Mouse (Mus musculus) CH12.LX (cell line): ENCODE data around the gene Adgrl3. TPM values are rescaled to one million over a fixed set of nuclear protein-coding genes. Genes with fewer than 3 reads are reported as not detected.

Source experiments
- DNase-seq: peaks from one replicate; pipeline ENCODE4 v3.0.0-alpha.2; 2013; ENCODE audit errors: extremely low read depth
- H3K27ac ChIP-seq: 2 replicates; pipeline ENCODE4 v1.5.1; 2012; ENCODE audit warnings: low read depth, mild to moderate bottlenecking, control low read depth, moderate library complexity; ENCODE audit not compliant: insufficient read depth
- H3K27me3 ChIP-seq: replicated peaks from 2 replicates; pipeline ENCODE3; 2012; ENCODE audit warnings: inconsistent platforms
- H3K36me3 ChIP-seq, 2 experiments: replicated peaks in 1 of 2; 2 replicates each; pipeline versions ENCODE3 to v1.6.1; 2012; ENCODE audit warnings: inconsistent platforms in 1 of 2, low read length in 1 of 2, mild to moderate bottlenecking in 1 of 2, mixed read lengths in 1 of 2, moderate library complexity in 1 of 2; ENCODE audit not compliant: control insufficient read depth in 1 of 2, insufficient read depth in 1 of 2
- H3K4me1 ChIP-seq, 2 experiments: 2 replicates each; pipeline ENCODE4 v1.6.1; 2012; ENCODE audit warnings: inconsistent platforms in 1 of 2, moderate library complexity in 1 of 2; ENCODE audit not compliant: insufficient read depth in 2 of 2, control insufficient read depth in 1 of 2
- H3K4me2 ChIP-seq: 2 replicates; pipeline ENCODE4 v1.6.1; 2012; ENCODE audit warnings: low read depth, mild to moderate bottlenecking, control low read depth; ENCODE audit not compliant: poor library complexity, insufficient read depth, severe bottlenecking
- H3K4me3 ChIP-seq, 3 experiments: fragments of 150-350 bp in 1 of 3; sonication (generic) in 1 of 3; replicated peaks in 1 of 3; 2 replicates each; pipeline versions ENCODE3 to v1.5.1; 2011 to 2012; ENCODE audit warnings: low read depth in 2 of 3, low read length in 2 of 3, mild to moderate bottlenecking in 2 of 3, moderate library complexity in 2 of 3, control low read depth in 1 of 3, improper control_type of control experiment in 1 of 3, inconsistent platforms in 1 of 3, mixed read lengths in 1 of 3; ENCODE audit not compliant: poor library complexity in 1 of 3
- H3K79me2 ChIP-seq: replicated peaks from 2 replicates; pipeline ENCODE4 v1.6.1; 2012; ENCODE audit warnings: mild to moderate bottlenecking, moderate library complexity; ENCODE audit not compliant: control insufficient read depth, poor library complexity, insufficient read depth, severe bottlenecking; ENCODE audit errors: extremely low read depth
- H3K9ac ChIP-seq: 2 replicates; pipeline ENCODE4 v1.6.1; 2012; ENCODE audit warnings: low read depth, mild to moderate bottlenecking, control low read depth, moderate library complexity; ENCODE audit not compliant: insufficient read depth
- H3K9me3 ChIP-seq: replicated peaks from 2 replicates; pipeline ENCODE3; 2012; ENCODE audit warnings: low read length, inconsistent platforms, mixed read lengths
- CHD1 ChIP-seq: IDR thresholded peaks from 2 replicates; pipeline ENCODE4 v1.6.1; 2012; ENCODE audit warnings: low read depth, low read length, improper control_type of control experiment, inconsistent platforms
- CTCF ChIP-seq, 2 experiments: IDR thresholded peaks in 1 of 2; conservative IDR thresholded peaks in 1 of 2; 2 replicates each; pipeline ENCODE4 v1.5.1; 2011 to 2012; ENCODE audit warnings: low read depth in 2 of 2, low read length in 2 of 2, improper control_type of control experiment in 1 of 2, inconsistent platforms in 1 of 2, mild to moderate bottlenecking in 1 of 2, moderate library complexity in 1 of 2
- E2F4 ChIP-seq: IDR thresholded peaks from 2 replicates; pipeline ENCODE4 v1.6.1; 2011; ENCODE audit warnings: low read depth, low read length, improper control_type of control experiment; ENCODE audit not compliant: insufficient replicate concordance
- EP300 ChIP-seq: IDR thresholded peaks from 2 replicates; pipeline ENCODE4 v1.6.1; 2011; ENCODE audit warnings: low read length, improper control_type of control experiment
- GABPA ChIP-seq: IDR thresholded peaks from 2 replicates; pipeline ENCODE4 v1.6.1; 2012; ENCODE audit warnings: low read depth, low read length, improper control_type of control experiment, inconsistent platforms; ENCODE audit not compliant: insufficient replicate concordance
- HCFC1 ChIP-seq: IDR thresholded peaks from 2 replicates; pipeline ENCODE4 v1.6.1; 2012; ENCODE audit warnings: low read depth, mild to moderate bottlenecking, inconsistent platforms, low read length, improper control_type of control experiment
- KAT2A ChIP-seq: IDR thresholded peaks from 2 replicates; pipeline ENCODE4 v1.6.1; 2012; ENCODE audit warnings: low read length, improper control_type of control experiment, inconsistent platforms; ENCODE audit not compliant: insufficient replicate concordance
- MXI1 ChIP-seq: IDR thresholded peaks from 2 replicates; pipeline ENCODE4 v1.6.1; 2011; ENCODE audit warnings: mild to moderate bottlenecking, low read depth, low read length, improper control_type of control experiment
- MYC ChIP-seq: IDR thresholded peaks from 2 replicates; pipeline ENCODE4 v1.6.1; 2011; ENCODE audit warnings: low read depth, mild to moderate bottlenecking, improper control_type of control experiment, low read length
- NELFE ChIP-seq: IDR thresholded peaks from 2 replicates; pipeline ENCODE4 v1.6.1; 2011; ENCODE audit warnings: low read depth, low read length, improper control_type of control experiment
- RCOR1 ChIP-seq: conservative IDR thresholded peaks from 2 replicates; pipeline ENCODE4 v1.6.1; 2012; ENCODE audit warnings: low read depth, mild to moderate bottlenecking, inconsistent platforms, low read length, improper control_type of control experiment
- SIN3A ChIP-seq: IDR thresholded peaks from 2 replicates; pipeline ENCODE4 v1.6.1; 2012; ENCODE audit warnings: low read length, improper control_type of control experiment, inconsistent platforms
- TBP ChIP-seq: conservative IDR thresholded peaks from 2 replicates; pipeline ENCODE4 v1.6.1; 2011; ENCODE audit warnings: low read depth, low read length, improper control_type of control experiment
- USF2 ChIP-seq: conservative IDR thresholded peaks from 2 replicates; pipeline ENCODE4 v1.6.1; 2011; ENCODE audit warnings: low read depth, low read length, improper control_type of control experiment
- dilution Hi-C: fragments of 300-500 bp; cut with MboI; formaldehyde crosslinking; loops from 2 replicates; pipeline ENCODE4 v1.14.3; 2020; ENCODE audit warnings: low sequenced_read_pairs; ENCODE audit not compliant: extremely low pct_unique_long_range_greater_than_20kb, extremely low pct_ligation_motif_present
- in situ Hi-C: fragments of 300-500 bp; cut with MboI; formaldehyde crosslinking; loops from 3 replicates; pipeline ENCODE4 v1.14.3; 2019; ENCODE audit warnings: low sequenced_read_pairs, low pct_ligation_motif_present, low pct_unique_long_range_greater_than_20kb, mixed read lengths
- polyA plus RNA-seq: library from polyadenylated mRNA; unstranded; fragments of >175 nt; gene quantifications from 2 replicates; pipeline ENCODE4 v1.2.1, GENCODE M21; 2012; ENCODE audit warnings: low read depth; ENCODE audit not compliant: insufficient read length
- total RNA-seq, 2 experiments: library from RNA; depleted of rRNA; stranded (reverse); fragments of 300-350 nt in 1 of 2; fragments of >200 nt in 1 of 2; gene quantifications; 2 replicates each; pipeline ENCODE4 v1.2.3; 2012 to 2014

Adgrl3 gene
- total and polyA plus RNA-seq, 3 experiments = 0.13 TPM; not detected in 2

DNA sequence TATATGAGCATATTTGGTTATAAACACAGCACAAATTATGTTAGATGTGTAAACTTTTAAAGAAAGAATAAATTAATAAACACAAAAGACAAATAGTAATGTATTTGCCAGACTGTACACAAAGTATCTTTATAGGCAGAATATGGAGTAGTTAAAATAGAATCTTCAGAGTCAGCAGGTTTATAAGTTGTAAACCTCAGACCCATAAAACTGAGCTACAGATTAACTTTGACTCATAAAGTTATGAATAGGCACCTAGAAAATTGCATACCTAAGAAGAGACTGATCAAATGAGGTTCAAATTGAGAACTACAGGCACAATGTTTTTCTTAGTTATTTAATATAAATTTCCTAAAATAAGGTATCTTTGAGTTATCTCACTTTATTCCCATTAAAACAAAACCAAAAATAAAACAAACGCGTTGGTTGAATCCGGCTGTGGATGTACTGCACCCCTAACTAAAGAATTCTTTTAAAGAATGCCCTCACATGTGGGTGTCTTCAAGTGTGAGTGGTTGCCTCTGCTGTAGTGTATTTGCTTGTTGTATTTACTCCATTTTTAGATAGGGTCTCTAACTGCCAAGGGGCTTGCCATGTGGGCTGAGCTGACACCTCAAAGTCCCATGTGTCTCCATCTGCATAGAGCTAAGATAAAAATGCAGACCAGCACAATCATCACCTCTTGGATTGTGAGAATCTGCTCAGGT is 297.6 kb downstream of the Adgrl3 start:
- in situ Hi-C loops (no loop called here), dilution Hi-C loops (no loop called here)
- no peak overlapping the region for H3K27ac ChIP-seq
- no peak for TF ChIP-seq HCFC1
- no peak for TF ChIP-seq CHD1
- TF ChIP-seq GABPA = no peak
- TF ChIP-seq E2F4 = no peak
- no peak for TF ChIP-seq NELFE
- no peak for TF ChIP-seq TBP
- no peak for TF ChIP-seq USF2
- TF ChIP-seq MYC = no peak
- TF ChIP-seq RCOR1 = no peak
- TF ChIP-seq SIN3A = no peak
- TF ChIP-seq MXI1 = no peak
- no peak for TF ChIP-seq EP300
- TF ChIP-seq CTCF (conservative IDR thresholded peaks at IDR 0.05 in 1 of 2, IDR thresholded peaks at IDR 0.05 in 1 of 2; ENCODE audit: low read depth in 2 of 2, low read length in 2 of 2) = no peak
- H3K4me3 ChIP-seq = no peak overlapping the region
- H3K9me3 ChIP-seq = no peaks in the 10 kb centered on the region
- DNase-seq = no peak
- no peaks in the 10 kb centered on the region for H3K79me2 ChIP-seq
- H3K36me3 ChIP-seq = no peaks in the 10 kb centered on the region
- H3K4me1 ChIP-seq = no peaks in the 10 kb centered on the region
- no peak overlapping the region for H3K4me2 ChIP-seq
- H3K9ac ChIP-seq = no peak overlapping the region
- no peaks in the 10 kb centered on the region for H3K27me3 ChIP-seq

DNA sequence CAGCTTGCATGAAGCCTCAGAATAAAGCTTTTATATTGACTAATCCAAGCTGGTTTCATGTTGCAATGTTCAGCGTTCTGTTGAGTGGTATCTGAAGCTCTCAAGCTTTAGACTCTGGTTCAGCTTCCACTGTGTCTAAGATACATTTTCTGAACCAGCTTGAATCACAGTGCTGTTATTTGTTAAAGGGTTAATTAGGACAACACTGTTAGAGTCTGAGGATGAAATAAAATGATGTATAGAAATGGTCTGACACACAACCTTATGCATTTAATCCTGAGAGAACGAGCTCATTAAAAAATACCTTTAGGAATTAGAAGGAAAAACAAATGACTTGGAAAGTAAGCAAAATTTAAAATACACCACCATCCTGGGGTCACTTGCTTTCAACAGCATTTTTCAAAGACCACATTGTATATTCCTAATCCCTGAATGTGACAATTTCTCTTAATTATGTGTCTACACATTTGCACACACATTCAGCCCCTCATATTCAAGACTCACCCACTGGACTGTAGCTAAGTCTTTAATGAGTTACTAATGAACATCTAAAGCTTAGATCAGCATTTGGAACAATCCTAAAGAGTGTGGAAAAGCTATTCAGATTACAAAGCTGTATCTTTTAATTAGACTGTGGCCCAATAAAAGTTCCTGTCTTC is 301.5 kb downstream of the Adgrl3 start:
- Histone ChIP-seq H3K27me3 (no peaks in the 10 kb centered on the region), H3K9me3 (no peaks in the 10 kb centered on the region), H3K27ac (no peak overlapping the region), H3K79me2 (no peaks in the 10 kb centered on the region), H3K9ac (no peak overlapping the region), H3K4me1 (no peaks in the 10 kb centered on the region), H3K36me3 (no peaks in the 10 kb centered on the region), H3K4me3 (no peak overlapping the region), H3K4me2 (no peak overlapping the region)
- in situ Hi-C loops = no loop called here
- dilution Hi-C loops = no loop called here
- no peak for TF ChIP-seq KAT2A
- TF ChIP-seq GABPA = no peak
- DNase-seq = no peak
